Mouse (Mus musculus): Measurements from ENCODE around the gene Pgghg. TPM values are rescaled to one million over a fixed set of nuclear protein-coding genes. Genes with fewer than 3 reads are reported as not detected.
"Not testable (repeated sequence)": the region's sequence is repeated elsewhere in the genome, so short reads cannot be mapped to it uniquely, and the experiment has no call there.

Gene Pgghg
- polyA plus RNA-seq, 1 experiment from 2014 or later = 25.1 TPM

DNA sequence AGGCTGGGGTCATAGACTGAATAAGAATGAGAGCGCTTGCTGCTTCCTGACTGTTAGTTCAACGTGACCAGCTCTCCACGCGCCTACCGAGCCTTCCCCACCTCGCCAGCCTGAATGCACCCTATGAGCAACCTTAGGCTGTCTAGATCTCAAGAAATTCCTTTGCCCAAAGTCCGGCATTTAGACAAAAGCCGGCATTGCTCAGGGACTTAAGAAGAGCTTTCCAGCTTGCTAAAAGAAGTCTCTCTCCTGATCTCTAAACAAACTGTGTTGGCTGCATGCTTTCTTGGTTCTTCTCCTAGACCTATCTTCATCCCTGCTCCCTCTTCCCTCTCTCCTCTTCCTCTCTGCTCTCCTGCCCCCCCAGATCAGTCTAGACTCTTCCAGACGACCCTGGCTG is 33.7 kb downstream of the Pgghg start:
- WGBS = 23% methylated on average over 9 of the region's 9 CpGs
- H3K27ac ChIP-seq = peak overlapping the region; percentile 16; the same call in 1 of the 2 replicates
- H3K9me3 ChIP-seq = no peaks in the 10 kb centered on the region
- peaks cover 36% of the 10 kb centered on the region for H3K4me1 ChIP-seq
- ATAC-seq (ENCODE audit: insufficient number of reproducible peaks, insufficient read depth, low FRiP score, low TSS enrichment, low read depth) = no peak
- H3K4me2 ChIP-seq = peak overlapping the region; percentile 5; the same call in 1 of the 2 replicates
- no peak overlapping the region for H3K4me3 ChIP-seq
- no peaks in the 10 kb centered on the region for H3K27me3 ChIP-seq
- no peak overlapping the region for H3K9ac ChIP-seq
- no peaks in the 10 kb centered on the region for H3K36me3 ChIP-seq

DNA sequence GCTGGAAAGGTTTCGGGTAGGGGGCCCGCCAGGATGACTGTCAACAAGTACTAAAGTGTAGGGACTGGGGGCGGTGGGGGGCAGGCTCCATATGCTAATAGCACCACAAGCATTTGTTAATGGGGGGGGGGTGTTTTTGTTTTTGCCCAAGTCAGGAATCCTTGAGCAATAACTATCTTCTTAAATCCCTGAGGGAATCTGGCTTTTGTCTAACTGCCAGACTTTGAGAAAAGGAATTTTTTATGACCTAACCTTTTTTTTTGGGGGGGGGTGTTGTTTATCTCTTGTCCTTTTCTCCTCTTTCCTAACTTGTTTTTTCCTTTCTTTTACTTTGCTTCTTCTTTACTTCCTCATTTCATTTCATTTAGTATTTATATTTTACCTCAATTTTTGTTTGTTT is 34.3 kb downstream of the Pgghg start:
- Histone ChIP-seq H3K27me3 (no peaks in the 10 kb centered on the region), H3K36me3 (no peaks in the 10 kb centered on the region), H3K27ac (0 out of 2 replicates have a peak overlapping the region, but pooled peaks have one; percentile 16), H3K9ac (no peak overlapping the region), H3K9me3 (no peaks in the 10 kb centered on the region), H3K4me2 (peak overlapping the region; percentile 5; the same call in 1 of the 2 replicates), H3K4me3 (no peak overlapping the region), H3K4me1 (peaks cover 36% of the 10 kb centered on the region)
- no peak for ATAC-seq (ENCODE audit: insufficient number of reproducible peaks, insufficient read depth, low FRiP score, low TSS enrichment, low read depth)
- WGBS = 38% methylated on average over 3 of the region's 3 CpGs

DNA sequence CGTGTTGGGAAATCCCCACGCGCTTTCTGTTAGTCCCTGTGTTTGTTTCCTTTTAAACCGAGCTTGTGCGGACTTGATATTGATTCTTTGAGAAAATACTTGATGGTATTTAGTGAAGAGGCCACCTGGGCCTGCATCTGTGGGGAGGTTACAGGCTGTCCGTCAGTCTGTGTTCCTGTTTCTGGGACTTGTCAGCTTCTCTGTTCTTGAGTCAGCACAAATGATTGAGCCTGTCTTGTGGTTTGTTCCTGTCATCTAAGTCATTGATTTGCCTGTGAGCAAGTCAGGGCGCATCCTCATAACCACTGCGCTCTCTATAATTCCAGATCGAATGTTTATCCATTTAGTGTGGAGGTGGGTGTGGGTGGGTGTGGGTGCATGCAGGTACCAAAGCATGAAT is 35.5 kb downstream of the Pgghg start:
- H3K36me3 ChIP-seq; H3K4me2 ChIP-seq; H3K27ac ChIP-seq; H3K9me3 ChIP-seq; H3K9ac ChIP-seq; H3K4me3 ChIP-seq; ATAC-seq (ENCODE audit: insufficient number of reproducible peaks, insufficient read depth, low FRiP score, low TSS enrichment, low read depth); H3K27me3 ChIP-seq: not testable (repeated sequence)
- 80% methylated on average over 9 of the region's 9 CpGs for WGBS
- H3K4me1 ChIP-seq = peaks cover 24% of the 10 kb centered on the region

DNA sequence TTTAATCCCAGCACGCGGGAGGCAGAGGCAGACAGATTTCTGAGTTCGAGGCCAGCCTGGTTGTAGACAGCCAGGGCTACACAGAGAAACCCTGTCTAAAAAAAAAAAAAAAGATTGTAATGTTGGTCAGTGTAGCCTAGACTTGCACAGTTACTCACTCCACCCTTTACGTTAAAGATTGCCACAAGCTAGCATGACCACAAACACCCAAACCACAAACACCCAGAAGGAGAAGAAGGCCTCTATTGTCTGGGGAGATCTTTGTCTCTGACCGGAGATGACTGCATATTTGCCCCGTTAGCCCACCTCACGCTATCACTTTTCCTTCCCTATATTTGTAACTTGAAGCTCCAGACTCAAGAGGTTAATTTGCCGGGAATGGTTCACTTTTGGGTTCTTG is 40.5 kb downstream of the Pgghg start:
- H3K4me3 ChIP-seq = no peak overlapping the region

DNA sequence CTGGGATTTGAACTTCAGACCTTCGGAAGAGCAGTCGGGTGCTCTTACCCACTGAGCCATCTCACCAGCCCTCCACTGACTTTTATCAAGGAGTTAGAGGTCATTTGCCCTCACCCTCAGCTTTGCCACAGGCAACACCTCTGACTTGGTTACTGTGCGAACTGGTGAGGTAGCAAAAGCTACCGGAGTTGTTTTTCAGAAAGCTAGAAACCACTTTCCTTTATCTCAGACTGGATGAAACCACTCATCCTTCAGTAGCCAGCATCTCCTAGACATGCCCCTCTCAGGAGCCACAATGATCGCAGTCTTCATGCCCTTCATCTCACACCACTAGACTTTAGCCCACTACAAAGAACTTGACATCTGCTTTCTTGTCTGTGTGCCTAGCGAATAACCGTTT is 41.8 kb downstream of the Pgghg start:
- Histone ChIP-seq H3K4me2 (no peak overlapping the region), H3K9ac (no peak overlapping the region), H3K36me3 (no peaks in the 10 kb centered on the region), H3K27ac (no peak overlapping the region), H3K27me3 (no peaks in the 10 kb centered on the region), H3K4me1 (no peaks in the 10 kb centered on the region), H3K4me3 (no peak overlapping the region), H3K9me3 (no peaks in the 10 kb centered on the region)
- no peak for ATAC-seq (ENCODE audit: insufficient number of reproducible peaks, insufficient read depth, low FRiP score, low TSS enrichment, low read depth)
- 90% methylated on average over 7 of the region's 7 CpGs for WGBS

More for the DNA sequence above, 40.5 kb downstream of the Pgghg start:
- H3K9ac ChIP-seq = no peak overlapping the region
- whole genome bisulfite sequencing = 80% methylated on average over 8 of the region's 8 CpGs
- no peaks in the 10 kb centered on the region for H3K27me3 ChIP-seq
- no peak overlapping the region for H3K4me2 ChIP-seq
- ATAC-seq (ENCODE audit: insufficient number of reproducible peaks, insufficient read depth, low FRiP score, low TSS enrichment, low read depth) = no peak
- H3K9me3 ChIP-seq = no peaks in the 10 kb centered on the region
- no peak overlapping the region for H3K27ac ChIP-seq
- H3K36me3 ChIP-seq = no peaks in the 10 kb centered on the region
- no peaks in the 10 kb centered on the region for H3K4me1 ChIP-seq

DNA sequence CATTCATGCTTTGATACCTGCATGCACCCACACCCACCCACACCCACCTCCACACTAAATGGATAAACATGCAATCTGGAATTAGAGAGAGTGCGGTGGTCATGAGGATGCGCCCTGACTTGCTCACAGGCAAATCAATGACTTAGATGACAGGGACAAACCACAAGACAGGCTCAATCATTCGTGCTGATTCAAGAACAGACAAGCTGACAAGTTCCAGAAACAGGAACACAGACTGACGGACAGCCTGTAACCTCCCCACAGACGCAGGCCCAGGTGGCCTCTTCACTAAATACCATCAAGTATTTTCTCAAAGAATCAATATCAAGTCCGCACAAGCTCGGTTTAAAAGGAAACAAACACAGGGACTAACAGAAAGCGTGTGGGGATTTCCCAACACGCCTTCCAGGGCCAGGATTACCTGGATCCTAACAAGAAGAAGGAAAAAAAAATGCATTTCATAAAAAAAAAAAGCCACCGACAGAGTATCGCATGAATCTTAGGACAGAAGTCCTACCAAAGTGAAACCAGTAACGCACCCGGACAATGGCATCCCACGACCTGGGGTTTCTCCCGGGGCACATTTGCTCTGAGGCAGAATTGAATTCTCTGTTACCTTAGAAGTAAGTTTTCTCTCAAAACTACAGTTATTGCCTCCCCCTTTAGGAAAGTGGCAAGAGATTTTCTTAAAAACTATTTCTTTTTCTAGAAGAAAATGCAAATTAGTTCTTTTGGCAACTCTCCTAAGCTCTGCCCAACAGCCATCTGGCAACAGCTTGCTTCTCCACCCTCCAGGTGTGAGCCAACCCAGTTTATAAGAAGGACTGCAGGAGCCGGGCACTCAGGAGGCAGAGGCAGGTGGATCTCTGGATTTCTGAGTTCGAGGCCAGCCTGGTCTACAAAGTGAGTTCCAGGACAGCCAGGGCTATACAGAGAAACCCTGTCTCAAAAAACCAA is 46.3 kb downstream of the Pgghg start:
- WGBS = 72% methylated on average over 17 of the region's 17 CpGs
- no peaks in the 10 kb centered on the region for H3K36me3 ChIP-seq
- H3K27me3 ChIP-seq = no peaks in the 10 kb centered on the region
- peak overlapping the region; percentile 22; the same call in 1 of the 2 replicates for H3K27ac ChIP-seq
- ATAC-seq (ENCODE audit: insufficient number of reproducible peaks, insufficient read depth, low FRiP score, low TSS enrichment, low read depth) = no peak
- peaks cover 10% of the 10 kb centered on the region for H3K4me1 ChIP-seq
- no peak overlapping the region for H3K4me2 ChIP-seq
- no peak overlapping the region for H3K4me3 ChIP-seq
- H3K9ac ChIP-seq = no peak overlapping the region
- no peaks in the 10 kb centered on the region for H3K9me3 ChIP-seq

DNA sequence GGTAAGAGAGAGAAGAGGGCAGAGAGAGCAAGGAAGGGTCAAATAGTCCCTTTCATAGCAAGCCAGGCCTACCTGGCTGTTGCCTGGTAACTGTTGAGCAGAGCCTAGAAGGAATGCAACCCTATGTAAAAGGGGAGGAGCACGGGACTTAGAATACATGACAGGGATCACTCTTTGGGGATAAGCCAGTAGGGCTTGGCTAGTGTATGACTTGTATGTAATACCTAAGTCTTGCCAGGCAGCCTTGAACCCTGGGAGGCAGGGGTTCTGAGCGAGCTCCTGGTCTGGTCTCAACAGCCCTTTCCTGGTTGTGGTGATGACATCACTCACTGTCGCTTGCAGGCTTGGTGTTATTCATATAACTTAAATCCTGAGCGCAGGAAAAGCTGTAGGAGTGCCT is 47.8 kb downstream of the Pgghg start:
- ATAC-seq (ENCODE audit: insufficient number of reproducible peaks, insufficient read depth, low FRiP score, low TSS enrichment, low read depth) = no peak
- WGBS = 73% methylated on average over 4 of the region's 4 CpGs

DNA sequence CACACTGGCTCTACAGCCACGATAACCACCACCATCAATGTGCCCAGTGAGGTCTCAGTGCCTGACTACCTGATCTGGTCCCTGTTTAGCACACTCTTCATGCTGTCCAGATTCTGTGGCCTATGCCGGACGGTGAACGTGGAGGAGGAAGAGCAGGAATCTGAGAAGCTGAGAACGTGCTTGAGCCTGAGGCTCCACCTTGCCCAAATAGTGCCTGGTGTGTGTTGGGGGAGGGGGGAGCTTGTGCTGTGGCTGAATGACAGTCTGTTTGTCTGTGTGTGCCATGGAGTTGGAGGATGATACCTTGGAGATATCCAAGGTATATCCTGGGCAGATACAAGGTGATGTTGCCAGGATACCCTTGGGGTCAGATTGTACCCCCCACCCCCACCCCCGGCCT is 49.0 kb downstream of the Pgghg start:
- H3K27me3 ChIP-seq = no peaks in the 10 kb centered on the region
- ATAC-seq (ENCODE audit: insufficient number of reproducible peaks, insufficient read depth, low FRiP score, low TSS enrichment, low read depth) = no peak
- peak overlapping the region; percentile 22; the same call in 1 of the 2 replicates for H3K27ac ChIP-seq
- H3K9ac ChIP-seq = no peak overlapping the region
- H3K9me3 ChIP-seq = no peaks in the 10 kb centered on the region
- H3K4me3 ChIP-seq = no peak overlapping the region
- no peaks in the 10 kb centered on the region for H3K36me3 ChIP-seq
- WGBS = 49% methylated on average over 6 of the region's 6 CpGs
- H3K4me2 ChIP-seq = no peak overlapping the region
- peaks cover 10% of the 10 kb centered on the region for H3K4me1 ChIP-seq

More for the DNA sequence above, 47.8 kb downstream of the Pgghg start:
- Histone ChIP-seq H3K9ac (no peak overlapping the region), H3K9me3 (no peaks in the 10 kb centered on the region), H3K27ac (no peak overlapping the region), H3K27me3 (no peaks in the 10 kb centered on the region), H3K36me3 (no peaks in the 10 kb centered on the region), H3K4me2 (no peak overlapping the region), H3K4me1 (peaks cover 10% of the 10 kb centered on the region), H3K4me3 (no peak overlapping the region)

DNA sequence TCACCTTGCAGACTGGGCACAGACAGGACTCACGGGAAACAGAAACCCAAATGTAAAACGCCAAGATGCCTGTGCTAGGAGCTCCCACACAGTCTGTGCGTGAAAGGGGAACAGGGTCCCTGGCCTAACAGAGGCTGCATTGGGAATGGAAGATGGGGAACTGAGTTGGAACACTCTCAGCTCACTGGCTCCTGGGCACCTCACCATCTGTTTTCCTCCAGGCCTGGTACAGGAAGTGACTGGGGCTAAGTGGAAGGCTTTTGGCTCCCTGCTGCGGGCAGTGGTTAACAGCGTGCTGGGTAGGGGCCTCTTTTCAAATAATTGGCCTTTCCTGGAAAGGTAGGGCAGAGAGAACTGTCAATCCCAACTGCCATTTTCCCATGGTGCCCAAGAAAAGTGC is 49.4 kb downstream of the Pgghg start:
- Histone ChIP-seq H3K27me3 (no peaks in the 10 kb centered on the region), H3K4me2 (no peak overlapping the region), H3K9ac (no peak overlapping the region), H3K36me3 (no peaks in the 10 kb centered on the region), H3K4me3 (no peak overlapping the region), H3K4me1 (peaks cover 10% of the 10 kb centered on the region), H3K27ac (0 out of 2 replicates have a peak overlapping the region, but pooled peaks have one; percentile 22), H3K9me3 (no peaks in the 10 kb centered on the region)
- WGBS = 51% methylated on average over 5 of the region's 5 CpGs
- ATAC-seq (ENCODE audit: insufficient number of reproducible peaks, insufficient read depth, low FRiP score, low TSS enrichment, low read depth) = no peak

DNA sequence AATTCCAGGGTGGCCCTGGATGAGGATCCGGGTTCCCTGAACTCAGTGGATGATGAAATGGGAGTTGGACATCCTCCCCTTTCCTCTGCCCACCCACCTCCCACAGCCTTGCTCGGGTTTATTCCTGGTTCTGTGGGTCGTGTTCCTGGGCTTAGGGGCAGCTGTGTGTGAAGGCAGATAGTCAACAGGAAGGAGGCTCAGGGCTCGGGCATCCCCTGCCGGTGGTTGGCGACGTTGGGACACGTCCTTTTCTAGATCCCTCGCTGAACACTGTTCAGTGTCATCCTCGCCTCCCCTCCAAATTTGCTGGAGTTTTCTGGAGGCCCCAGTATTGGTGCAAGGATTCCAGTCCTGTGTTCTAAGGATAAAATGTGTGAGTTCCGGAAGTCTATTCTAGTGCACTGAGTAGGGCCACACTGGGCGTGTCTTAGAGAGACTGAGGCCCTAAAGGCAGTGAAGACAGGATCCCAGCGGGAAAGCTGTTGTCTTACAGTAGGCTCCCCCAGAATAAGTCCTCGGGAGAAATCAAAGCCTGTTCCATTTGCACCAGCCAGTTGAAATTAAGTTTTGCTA is 50.0 kb downstream of the Pgghg start:
- 83% methylated on average over 14 of the region's 14 CpGs for WGBS
- Histone ChIP-seq H3K9me3 (no peaks in the 10 kb centered on the region), H3K27me3 (no peaks in the 10 kb centered on the region), H3K4me1 (peaks cover 10% of the 10 kb centered on the region), H3K27ac (no peak overlapping the region), H3K36me3 (no peaks in the 10 kb centered on the region), H3K4me2 (no peak overlapping the region), H3K4me3 (no peak overlapping the region), H3K9ac (no peak overlapping the region)
- ATAC-seq (ENCODE audit: insufficient number of reproducible peaks, insufficient read depth, low FRiP score, low TSS enrichment, low read depth) = no peak

All from embryonic facial prominence, embryonic 13.5 days (tissue).